Mouse (Mus musculus) forebrain, embryonic 11.5 days (tissue): Measurements from ENCODE around the gene Hivep3. TPM values are rescaled to one million over a fixed set of nuclear protein-coding genes. Genes with fewer than 3 reads are reported as not detected.

Experiments
- ATAC-seq: fragments of 200-750 bp; cut with Nextera tagmentation; replicated peaks from 2 replicates; pipeline ENCODE4 v1.8.0; 2017; ENCODE audit warnings: moderate TSS enrichment; ENCODE audit not compliant: low FRiP score
- DNase-seq: peaks from one replicate; pipeline ENCODE4 v3.0.0-alpha.2; 2017; ENCODE audit warnings: low spot score
- H3K27ac ChIP-seq: fragments of 300-500 bp; sonication (generic); 2 replicates; pipeline ENCODE4 v1.5.1; 2014; ENCODE audit warnings: low read depth, low read length
- H3K27me3 ChIP-seq: fragments of 300-500 bp; sonication (generic); 2 replicates; pipeline ENCODE4 v1.6.1; 2014; ENCODE audit warnings: mild to moderate bottlenecking, low read length, mixed read lengths; ENCODE audit not compliant: control insufficient read depth, insufficient read depth
- H3K36me3 ChIP-seq: fragments of 300-500 bp; sonication (generic); 2 replicates; pipeline ENCODE4 v1.6.1; 2014; ENCODE audit warnings: mild to moderate bottlenecking, low read length, moderate library complexity, mixed read lengths; ENCODE audit not compliant: control insufficient read depth, insufficient read depth
- H3K4me1 ChIP-seq: fragments of 300-500 bp; sonication (generic); replicated peaks from 2 replicates; pipeline ENCODE4 v1.6.1; 2014; ENCODE audit warnings: low read length, mixed read lengths; ENCODE audit not compliant: control insufficient read depth, insufficient read depth
- H3K4me2 ChIP-seq: fragments of 300-500 bp; sonication (generic); 2 replicates; pipeline ENCODE4 v1.6.1; 2014; ENCODE audit warnings: low read depth, mild to moderate bottlenecking, low read length, moderate library complexity, mixed read lengths; ENCODE audit not compliant: severe bottlenecking
- H3K4me3 ChIP-seq: fragments of 300-500 bp; sonication (generic); 2 replicates; pipeline ENCODE4 v1.5.1; 2014; ENCODE audit warnings: low read depth, low read length
- H3K9ac ChIP-seq: fragments of 300-500 bp; sonication (generic); 2 replicates; pipeline ENCODE4 v1.6.1; 2014; ENCODE audit warnings: low read length
- H3K9me3 ChIP-seq: fragments of 300-500 bp; sonication (generic); 2 replicates; pipeline ENCODE4 v1.6.1; 2016; ENCODE audit warnings: low read length, mixed read lengths; ENCODE audit not compliant: control insufficient read depth
- WGBS: fragments of 180-500 bp; shearing (Covaris S2); extraction: QIAGEN DNeasy Blood & Tissue Kit; methylation state at CpG from one replicate; pipeline ENCODE4 v1.1.7; 2014; 5-methylcytosine and 5-hydroxymethylcytosine counted together
- polyA plus RNA-seq: library from polyadenylated mRNA; unstranded; fragments of >200 nt; fragmentation: Nextera tagmentation; extraction: Ambion mirVana; gene quantifications from 2 replicates; pipeline ENCODE4 v1.2.1, GENCODE M21; 2014

The Hivep3 gene
- polyA plus RNA-seq, 1 experiment from 2014 or later, result 2.2 TPM

- Histone ChIP-seq H3K9me3 (no peaks in the 10 kb centered on the region), H3K9ac (no peak overlapping the region), H3K27ac (no peak overlapping the region), H3K4me1 (no peaks in the 10 kb centered on the region), H3K4me2 (no peak overlapping the region), H3K36me3 (no peaks in the 10 kb centered on the region), H3K27me3 (no peaks in the 10 kb centered on the region), H3K4me3 (no peak overlapping the region)
- ATAC-seq (no peak), DNase-seq (no peak)
- WGBS, result 92% methylated on average over 5 of the region's 5 CpGs
Observed at GRCm38 (mm10) chr4:120082527-120082926, 348.9 kb downstream of the Hivep3 start.

GRCm38 (mm10) chr4:120083700-120084099 lies 350.1 kb downstream of the Hivep3 start:
- Histone ChIP-seq H3K4me1 (no peaks in the 10 kb centered on the region), H3K4me3 (no peak overlapping the region), H3K9ac (no peak overlapping the region), H3K9me3 (no peaks in the 10 kb centered on the region), H3K27me3 (no peaks in the 10 kb centered on the region), H3K4me2 (no peak overlapping the region), H3K27ac (no peak overlapping the region), H3K36me3 (no peaks in the 10 kb centered on the region)
- 84% methylated on average over 3 of the region's 3 CpGs for WGBS
- ATAC-seq (no peak), DNase-seq (no peak)

- no peak for DNase-seq
- Histone ChIP-seq H3K27ac (no peak overlapping the region), H3K4me1 (no peaks in the 10 kb centered on the region), H3K4me3 (no peak overlapping the region), H3K27me3 (no peaks in the 10 kb centered on the region), H3K36me3 (no peaks in the 10 kb centered on the region), H3K9ac (no peak overlapping the region), H3K4me2 (no peak overlapping the region), H3K9me3 (no peaks in the 10 kb centered on the region)
- WGBS, result 88% methylated on average over 8 of the region's 8 CpGs
- no peak for ATAC-seq
Observed at GRCm38 (mm10) chr4:120089536-120089935, 356.0 kb downstream of the Hivep3 start.

- Histone ChIP-seq H3K9me3 (no peaks in the 10 kb centered on the region), H3K27ac (no peak overlapping the region), H3K9ac (no peak overlapping the region), H3K4me1 (no peaks in the 10 kb centered on the region), H3K27me3 (no peaks in the 10 kb centered on the region), H3K36me3 (no peaks in the 10 kb centered on the region), H3K4me2 (no peak overlapping the region), H3K4me3 (no peak overlapping the region)
- 93% methylated on average over 1 of the region's 1 CpGs for WGBS
- DNase-seq (no peak), ATAC-seq (no peak)
Observed at GRCm38 (mm10) chr4:120091997-120092783, 358.6 kb downstream of the Hivep3 start.

- no peak for ATAC-seq
- Histone ChIP-seq H3K4me3 (no peak overlapping the region), H3K9me3 (no peaks in the 10 kb centered on the region; the same call in 1 of the 2 replicates), H3K27ac (no peak overlapping the region), H3K36me3 (no peaks in the 10 kb centered on the region), H3K4me1 (no peaks in the 10 kb centered on the region), H3K4me2 (no peak overlapping the region), H3K27me3 (no peaks in the 10 kb centered on the region), H3K9ac (no peak overlapping the region)
- WGBS, result 89% methylated on average over 19 of the region's 19 CpGs
- no peak for DNase-seq
Observed at GRCm38 (mm10) chr4:120096935-120097334, 363.4 kb downstream of the Hivep3 start.

- H3K27me3 ChIP-seq, result no peaks in the 10 kb centered on the region
- no peaks in the 10 kb centered on the region for H3K4me1 ChIP-seq
- DNase-seq, result no peak
- no peaks in the 10 kb centered on the region; the same call in 1 of the 2 replicates for H3K9me3 ChIP-seq
- H3K9ac ChIP-seq, result no peak overlapping the region
- no peak overlapping the region for H3K27ac ChIP-seq
- H3K36me3 ChIP-seq, result no peaks in the 10 kb centered on the region
- ATAC-seq, result no peak
- H3K4me2 ChIP-seq, result no peak overlapping the region
- H3K4me3 ChIP-seq, result no peak overlapping the region
Observed at GRCm38 (mm10) chr4:120101186-120101585, 367.6 kb downstream of the Hivep3 start.

- no peak overlapping the region for H3K27ac ChIP-seq
- 52% methylated on average over 5 of the region's 5 CpGs for WGBS
- H3K9ac ChIP-seq, result no peak overlapping the region
- no peaks in the 10 kb centered on the region for H3K27me3 ChIP-seq
- ATAC-seq, result no peak
- H3K4me1 ChIP-seq, result no peaks in the 10 kb centered on the region
- peak; percentile 63 for DNase-seq
- H3K9me3 ChIP-seq, result no peaks in the 10 kb centered on the region
- no peak overlapping the region for H3K4me3 ChIP-seq
- H3K36me3 ChIP-seq, result no peaks in the 10 kb centered on the region
- H3K4me2 ChIP-seq, result no peak overlapping the region
Observed at GRCm38 (mm10) chr4:120104599-120104998, 371.0 kb downstream of the Hivep3 start.

GRCm38 (mm10) chr4:120106362-120106761 lies 372.8 kb downstream of the Hivep3 start:
- Histone ChIP-seq H3K36me3 (no peaks in the 10 kb centered on the region), H3K9ac (no peak overlapping the region), H3K4me2 (no peak overlapping the region), H3K9me3 (no peaks in the 10 kb centered on the region), H3K4me3 (no peak overlapping the region), H3K4me1 (no peaks in the 10 kb centered on the region), H3K27me3 (no peaks in the 10 kb centered on the region), H3K27ac (no peak overlapping the region)
- DNase-seq (no peak), ATAC-seq (no peak)
- 91% methylated on average over 3 of the region's 3 CpGs for WGBS

- Histone ChIP-seq H3K4me2 (no peak overlapping the region), H3K36me3 (no peaks in the 10 kb centered on the region), H3K9me3 (no peaks in the 10 kb centered on the region), H3K27ac (no peak overlapping the region), H3K4me3 (no peak overlapping the region), H3K4me1 (no peaks in the 10 kb centered on the region), H3K27me3 (no peaks in the 10 kb centered on the region), H3K9ac (no peak overlapping the region)
- DNase-seq, result peak; percentile 38
- 76% methylated on average over 8 of the region's 8 CpGs for WGBS
- ATAC-seq, result no peak
Observed at GRCm38 (mm10) chr4:120107787-120108186, 374.2 kb downstream of the Hivep3 start.
